Mouse (Mus musculus) kidney, adult 2 months (tissue): ENCODE measurements at regions not wholly inside any gene's neighbourhood (a gene's known extent, or its start where the extent isn't known, plus 50 kb on each side); places are given as distances from the start of the nearest gene placed in this dataset.
"Not testable (repeated sequence)": the region's sequence is repeated elsewhere in the genome, so short reads cannot be mapped to it uniquely, and the experiment has no call there.

Source experiments
- CTCF ChIP-seq: fragments of 200-500 bp; conservative IDR thresholded peaks from 2 replicates; pipeline ENCODE4 v1.5.1; 2011; ENCODE audit warnings: low read depth, mild to moderate bottlenecking, control low read depth, low read length, moderate library complexity, mixed read lengths; ENCODE audit not compliant: insufficient read depth, insufficient read length
- POLR2A ChIP-seq: fragments of 200-500 bp; IDR thresholded peaks from one replicate; pipeline ENCODE4 v1.6.1; 2011; ENCODE audit warnings: low read depth, low read length, control low read depth

DNA sequence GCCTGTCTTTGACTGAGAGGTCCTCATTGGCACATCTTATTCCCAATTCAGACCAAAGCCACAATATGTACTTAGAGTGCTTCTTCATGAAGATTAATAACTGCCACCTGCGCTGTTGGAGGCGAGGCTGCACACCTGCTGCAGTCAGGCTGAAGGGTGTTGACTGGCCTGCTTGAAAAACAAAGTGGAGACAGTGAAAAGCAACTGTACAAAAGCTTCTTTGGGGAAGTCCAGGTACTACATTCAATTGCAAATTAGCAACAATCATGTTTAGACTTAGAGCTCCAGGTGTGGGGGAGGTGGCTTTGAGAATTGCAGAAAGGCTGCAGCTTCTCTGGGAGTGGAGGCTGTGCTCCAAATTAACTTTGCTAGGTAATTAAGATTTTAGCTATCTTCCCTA is 170.6 kb upstream of the Klf6 start:
- TF ChIP-seq POLR2A, CTCF: not testable (repeated sequence)
